Mouse (Mus musculus) limb, embryonic 15.5 days (tissue): Measurements from ENCODE around the gene Cdh23. TPM values are rescaled to one million over a fixed set of nuclear protein-coding genes. Genes with fewer than 3 reads are reported as not detected.

Source experiments
- ATAC-seq: fragments of 200-750 bp; cut with Nextera tagmentation; 2 replicates; pipeline ENCODE4 v1.8.0; 2017; ENCODE audit warnings: low read depth, moderate TSS enrichment; ENCODE audit not compliant: insufficient number of reproducible peaks, low FRiP score, low TSS enrichment
- H3K27ac ChIP-seq: fragments of 300-500 bp; sonication (generic); 2 replicates; pipeline ENCODE4 v1.5.1; 2015; ENCODE audit warnings: moderate library complexity, mild to moderate bottlenecking, inconsistent platforms
- H3K27me3 ChIP-seq: fragments of 300-500 bp; sonication (generic); 2 replicates; pipeline ENCODE4 v1.6.1; 2015; ENCODE audit warnings: inconsistent platforms
- H3K36me3 ChIP-seq: fragments of 300-500 bp; sonication (generic); 2 replicates; pipeline ENCODE4 v1.6.1; 2015; ENCODE audit warnings: inconsistent platforms
- H3K4me1 ChIP-seq: fragments of 300-500 bp; sonication (generic); 2 replicates; pipeline ENCODE4 v1.6.1; 2015; ENCODE audit warnings: inconsistent platforms
- H3K4me2 ChIP-seq: fragments of 300-500 bp; sonication (generic); 2 replicates; pipeline ENCODE4 v1.6.1; 2015; ENCODE audit warnings: mild to moderate bottlenecking, inconsistent platforms
- H3K4me3 ChIP-seq: fragments of 300-500 bp; sonication (generic); 2 replicates; pipeline ENCODE4 v1.5.1; 2015; ENCODE audit warnings: mild to moderate bottlenecking, inconsistent platforms
- H3K9ac ChIP-seq: fragments of 300-500 bp; sonication (generic); 2 replicates; pipeline ENCODE4 v1.6.1; 2015; ENCODE audit warnings: inconsistent platforms
- H3K9me3 ChIP-seq: fragments of 300-500 bp; sonication (generic); 2 replicates; pipeline ENCODE4 v1.6.1; 2016; ENCODE audit warnings: inconsistent platforms
- WGBS: fragments of 180-500 bp; shearing (Covaris S2); methylation state at CpG from one replicate; pipeline ENCODE4 v1.1.7; 2015; 5-methylcytosine and 5-hydroxymethylcytosine counted together
- polyA plus RNA-seq: library from polyadenylated mRNA; unstranded; fragments of >200 nt; fragmentation: Nextera tagmentation; extraction: Ambion mirVana; gene quantifications from 2 replicates; pipeline ENCODE4 v1.2.1, GENCODE M21; 2015

The Cdh23 gene
- polyA plus RNA-seq, 1 experiment from 2014 or later, result 1.6 TPM

GRCm38 (mm10) chr10:60351248-60351647 lies 345.0 kb downstream of the Cdh23 start:
- Histone ChIP-seq H3K36me3 (no peaks in the 10 kb centered on the region), H3K9ac (no peak overlapping the region), H3K9me3 (no peaks in the 10 kb centered on the region), H3K4me2 (0 out of 2 replicates have a peak overlapping the region, but pooled peaks have one; percentile 40), H3K27me3 (peaks cover 15% of the 10 kb centered on the region), H3K4me1 (peaks cover 73% of the 10 kb centered on the region), H3K27ac (peak overlapping the region; percentile 89), H3K4me3 (no peak overlapping the region)
- WGBS, result 12% methylated on average over 3 of the region's 3 CpGs
- ATAC-seq, result no peak

DNA sequence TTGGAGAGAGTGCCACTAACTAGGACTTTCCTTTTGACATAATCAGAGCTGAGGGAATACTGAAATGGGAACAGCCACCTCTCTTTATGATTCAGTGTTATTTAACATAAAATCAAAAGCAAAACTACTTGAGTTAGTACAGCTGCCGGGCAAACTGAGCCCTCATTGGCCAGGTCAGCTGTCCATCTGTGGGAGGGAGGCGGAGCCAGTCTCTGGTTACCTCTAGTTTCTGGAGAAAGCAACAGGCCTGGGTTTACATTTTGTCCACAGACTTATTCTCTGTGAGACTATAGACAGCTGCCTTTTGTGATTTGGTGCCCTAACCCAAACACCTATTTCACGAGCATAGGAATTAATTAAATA lies 345.5 kb downstream of the Cdh23 start:
- Histone ChIP-seq H3K4me1 (peaks cover 76% of the 10 kb centered on the region), H3K36me3 (no peaks in the 10 kb centered on the region), H3K27me3 (peaks cover 15% of the 10 kb centered on the region), H3K9me3 (no peaks in the 10 kb centered on the region), H3K9ac (no peak overlapping the region), H3K4me2 (peak overlapping the region; percentile 40), H3K4me3 (peak overlapping the region; percentile 28), H3K27ac (peak overlapping the region; percentile 89)
- ATAC-seq, result peak; percentile 67; the same call in 1 of the 2 replicates
- 18% methylated on average over 3 of the region's 3 CpGs for WGBS

GRCm38 (mm10) chr10:60350077-60350804 lies 346.0 kb downstream of the Cdh23 start:
- ATAC-seq, result 0 out of 2 replicates have a peak, but pooled peaks have one; percentile 12
- Histone ChIP-seq H3K4me2 (peak overlapping the region; percentile 40), H3K36me3 (no peaks in the 10 kb centered on the region), H3K4me3 (peak overlapping the region; percentile 28), H3K27me3 (peaks cover 15% of the 10 kb centered on the region), H3K9ac (no peak overlapping the region), H3K27ac (peak overlapping the region; percentile 89), H3K9me3 (no peaks in the 10 kb centered on the region), H3K4me1 (peaks cover 76% of the 10 kb centered on the region)
- 34% methylated on average over 5 of the region's 5 CpGs for WGBS

DNA sequence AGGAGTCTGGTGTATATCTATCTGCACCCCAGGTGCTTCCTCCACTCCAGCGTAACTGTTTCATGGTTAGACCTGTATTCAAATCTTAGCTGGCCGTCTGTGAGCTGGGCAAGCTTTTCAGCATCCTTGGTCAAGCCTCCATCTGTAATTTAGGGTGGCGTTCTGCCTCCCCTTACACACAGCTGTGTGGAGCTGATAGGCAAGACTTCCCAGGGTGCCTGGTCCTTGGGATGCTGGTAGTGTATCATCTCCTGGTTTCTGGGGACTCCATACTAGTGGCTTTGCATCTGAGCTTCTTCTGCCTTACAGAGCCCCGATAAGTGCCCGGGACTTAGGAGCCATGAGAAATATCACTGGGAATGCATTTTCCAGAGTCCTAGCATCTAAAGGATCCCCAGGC lies 346.6 kb downstream of the Cdh23 start:
- no peak overlapping the region for H3K4me2 ChIP-seq
- no peak overlapping the region for H3K4me3 ChIP-seq
- no peak overlapping the region for H3K9ac ChIP-seq
- ATAC-seq, result no peak
- no peaks in the 10 kb centered on the region for H3K36me3 ChIP-seq
- 83% methylated on average over 5 of the region's 5 CpGs for WGBS
- peak overlapping the region; percentile 89 for H3K27ac ChIP-seq
- H3K27me3 ChIP-seq, result peaks cover 15% of the 10 kb centered on the region
- no peaks in the 10 kb centered on the region for H3K9me3 ChIP-seq
- peaks cover 76% of the 10 kb centered on the region for H3K4me1 ChIP-seq

GRCm38 (mm10) chr10:60349056-60349455 lies 347.2 kb downstream of the Cdh23 start:
- WGBS, result 39% methylated on average over 6 of the region's 6 CpGs
- H3K27ac ChIP-seq, result peak overlapping the region; percentile 68; the same call in 1 of the 2 replicates
- no peaks in the 10 kb centered on the region for H3K9me3 ChIP-seq
- H3K9ac ChIP-seq, result no peak overlapping the region
- ATAC-seq, result no peak
- H3K4me1 ChIP-seq, result peaks cover 73% of the 10 kb centered on the region
- H3K4me2 ChIP-seq, result 0 out of 2 replicates have a peak overlapping the region, but pooled peaks have one; percentile 14
- H3K27me3 ChIP-seq, result peaks cover 15% of the 10 kb centered on the region
- no peak overlapping the region for H3K4me3 ChIP-seq
- H3K36me3 ChIP-seq, result no peaks in the 10 kb centered on the region

DNA sequence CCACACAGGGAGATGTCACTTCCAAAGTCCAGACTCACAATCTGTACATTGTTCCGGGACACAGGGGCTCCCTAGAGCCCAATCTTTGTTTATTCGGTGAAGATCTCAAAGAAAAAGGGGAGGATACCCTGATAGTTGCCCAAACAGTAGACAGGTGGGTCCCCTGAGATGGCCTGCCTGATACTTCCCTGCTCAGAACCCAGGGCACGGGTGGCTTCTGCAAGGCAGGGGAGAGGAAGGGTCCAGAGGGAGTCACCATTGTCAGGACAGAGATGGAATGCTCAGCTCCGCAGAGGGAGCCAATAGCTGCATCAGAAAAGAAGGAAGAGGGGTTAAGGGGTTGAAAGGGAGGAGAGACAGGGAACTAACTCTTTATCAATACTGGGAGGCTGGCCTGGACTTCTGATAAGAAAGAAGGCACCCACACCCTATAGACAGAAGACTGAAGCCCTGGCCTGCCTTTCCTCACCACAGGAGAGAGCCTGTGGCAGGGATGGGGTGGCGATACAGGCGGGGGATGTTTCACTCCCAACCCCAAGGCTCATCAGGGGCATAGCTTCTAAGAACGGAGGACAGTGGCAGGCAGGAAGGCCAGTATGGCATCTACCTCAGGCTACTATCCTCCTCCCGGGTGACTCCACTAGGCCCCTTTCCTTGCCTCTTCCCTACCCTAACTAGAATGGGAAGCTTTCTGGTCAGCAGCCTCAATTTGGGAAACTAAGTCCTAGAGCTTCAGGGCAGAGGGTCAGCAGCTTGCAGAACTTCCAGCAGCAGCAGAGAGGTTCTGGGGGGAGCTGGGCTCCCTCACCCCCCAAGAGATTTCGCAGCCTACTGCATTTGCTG lies 348.3 kb downstream of the Cdh23 start:
- H3K9ac ChIP-seq, result no peak overlapping the region
- peak overlapping the region; percentile 59 for H3K4me2 ChIP-seq
- peaks cover 64% of the 10 kb centered on the region for H3K4me1 ChIP-seq
- peak overlapping the region; percentile 58; the same call in 1 of the 2 replicates for H3K27ac ChIP-seq
- ATAC-seq, result no peak
- no peaks in the 10 kb centered on the region for H3K9me3 ChIP-seq
- H3K36me3 ChIP-seq, result no peaks in the 10 kb centered on the region
- 66% methylated on average over 9 of the region's 9 CpGs for WGBS
- H3K27me3 ChIP-seq, result peaks cover 15% of the 10 kb centered on the region
- peak overlapping the region; percentile 41; the same call in 1 of the 2 replicates for H3K4me3 ChIP-seq

DNA sequence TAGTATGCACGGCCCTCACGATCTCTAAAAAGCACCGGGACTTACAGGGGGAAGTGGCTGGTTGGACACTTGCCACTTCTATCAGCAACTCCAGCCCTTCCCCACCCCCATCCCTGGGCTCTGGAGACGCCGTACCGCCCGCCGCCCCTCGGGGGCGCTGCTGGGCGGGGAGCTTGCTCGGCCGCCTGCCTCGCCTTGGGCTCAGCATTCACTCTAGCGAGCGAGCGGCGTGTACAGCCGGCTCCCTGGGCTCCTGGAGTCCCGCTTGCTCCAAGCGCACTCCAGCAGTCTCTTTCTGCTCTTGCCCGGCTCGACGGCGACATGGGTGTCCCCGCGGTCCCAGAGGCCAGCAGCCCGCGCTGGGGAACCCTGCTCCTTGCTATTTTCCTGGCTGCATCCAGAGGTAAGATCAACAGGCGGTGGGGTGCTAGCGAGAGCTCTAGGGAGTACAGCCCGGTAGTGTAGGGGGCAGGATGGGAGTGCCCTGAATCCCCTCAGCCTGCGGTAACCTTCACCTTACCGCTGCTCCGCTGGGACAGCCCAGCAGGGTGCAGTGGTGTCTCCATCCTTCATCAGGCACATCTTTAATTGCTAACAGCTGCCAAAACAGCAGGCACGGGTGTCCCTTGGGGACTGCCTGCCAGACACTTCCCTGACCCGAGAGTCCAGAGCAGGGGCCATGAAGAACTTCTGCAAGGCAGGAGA lies 349.4 kb downstream of the Cdh23 start, which contains the start of gene Vsir:
Gene Vsir, plus strand, starts transcription at position 151 of the 705 bp plus-strand sequence.
- Histone ChIP-seq H3K27ac (peak within 1 kb of the TSS; percentile 44; the same call in 1 of the 2 replicates), H3K4me2 (peak within 1 kb of the TSS; percentile 59), H3K4me3 (peak within 1 kb of the TSS; percentile 41), H3K27me3 (peaks cover 15% of the 10 kb centered on the region), H3K9me3 (no peaks in the 10 kb centered on the region), H3K4me1 (peaks cover 55% of the 10 kb centered on the region), H3K36me3 (no peaks in the 10 kb centered on the region), H3K9ac (peak within 1 kb of the TSS; percentile 31)
- ATAC-seq, result no peak
- 1% methylated on average over 37 of the region's 37 CpGs for WGBS

DNA sequence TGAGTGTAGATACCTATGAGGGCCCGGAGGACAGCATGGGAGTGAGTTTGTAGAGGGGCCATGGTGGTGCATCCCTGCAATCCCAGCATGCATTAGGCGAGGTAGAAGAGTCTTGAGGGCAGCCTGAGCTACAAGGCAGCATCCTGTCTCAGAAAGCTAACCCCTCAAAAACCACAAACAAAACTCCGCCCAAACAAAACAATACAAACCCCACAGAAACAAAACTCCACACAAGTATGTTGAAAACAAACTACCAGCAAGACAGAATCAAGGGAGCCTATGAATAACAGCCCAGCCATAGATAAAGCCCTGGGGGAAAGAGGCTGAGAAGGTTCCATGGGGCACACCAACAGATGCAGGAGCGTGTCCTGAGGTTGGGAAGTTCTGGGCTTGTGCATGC lies 350.2 kb downstream of the Cdh23 start:
- H3K9ac ChIP-seq, result no peak overlapping the region
- no peak overlapping the region for H3K27ac ChIP-seq
- no peaks in the 10 kb centered on the region for H3K9me3 ChIP-seq
- WGBS, result 77% methylated on average over 4 of the region's 4 CpGs
- ATAC-seq, result no peak
- no peak overlapping the region for H3K4me3 ChIP-seq
- no peaks in the 10 kb centered on the region for H3K36me3 ChIP-seq
- peaks cover 47% of the 10 kb centered on the region for H3K4me1 ChIP-seq
- peaks cover 15% of the 10 kb centered on the region for H3K27me3 ChIP-seq
- H3K4me2 ChIP-seq, result peak overlapping the region; percentile 59; the same call in 1 of the 2 replicates

- ATAC-seq, result no peak
- H3K4me3 ChIP-seq, result no peak overlapping the region
- no peak overlapping the region for H3K27ac ChIP-seq
- H3K27me3 ChIP-seq, result peaks cover 15% of the 10 kb centered on the region
- H3K9ac ChIP-seq, result no peak overlapping the region
- WGBS, result 69% methylated on average over 3 of the region's 3 CpGs
- peaks cover 30% of the 10 kb centered on the region for H3K4me1 ChIP-seq
- no peaks in the 10 kb centered on the region for H3K9me3 ChIP-seq
- no peaks in the 10 kb centered on the region for H3K36me3 ChIP-seq
- H3K4me2 ChIP-seq, result no peak overlapping the region
Measured at GRCm38 (mm10) chr10:60344111-60344510, 352.2 kb downstream of the Cdh23 start.

DNA sequence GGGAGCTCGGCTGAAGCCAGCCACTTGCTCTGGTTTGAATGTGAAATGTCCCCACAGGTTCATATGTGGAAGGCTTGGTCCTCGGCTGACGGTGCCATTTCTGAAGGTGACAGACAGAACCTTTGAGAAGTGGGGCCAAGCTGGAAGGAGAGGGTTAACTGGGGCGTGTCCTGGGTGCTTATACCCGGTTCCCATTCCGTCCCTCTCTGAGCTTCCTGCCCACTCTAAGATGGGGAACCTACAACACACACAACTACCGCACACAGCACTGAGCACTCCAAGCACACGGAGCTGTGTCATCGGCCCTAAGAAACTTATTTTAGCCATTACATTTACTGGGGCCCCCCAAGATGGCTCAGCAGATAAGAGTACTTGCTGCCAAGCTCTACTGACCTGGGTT lies 354.8 kb downstream of the Cdh23 start:
- Histone ChIP-seq H3K9ac (no peak overlapping the region), H3K27ac (no peak overlapping the region), H3K4me2 (no peak overlapping the region), H3K4me1 (peaks cover 7% of the 10 kb centered on the region), H3K4me3 (no peak overlapping the region), H3K36me3 (no peaks in the 10 kb centered on the region), H3K27me3 (no peaks in the 10 kb centered on the region), H3K9me3 (no peaks in the 10 kb centered on the region)
- 68% methylated on average over 9 of the region's 9 CpGs for WGBS
- ATAC-seq, result no peak

DNA sequence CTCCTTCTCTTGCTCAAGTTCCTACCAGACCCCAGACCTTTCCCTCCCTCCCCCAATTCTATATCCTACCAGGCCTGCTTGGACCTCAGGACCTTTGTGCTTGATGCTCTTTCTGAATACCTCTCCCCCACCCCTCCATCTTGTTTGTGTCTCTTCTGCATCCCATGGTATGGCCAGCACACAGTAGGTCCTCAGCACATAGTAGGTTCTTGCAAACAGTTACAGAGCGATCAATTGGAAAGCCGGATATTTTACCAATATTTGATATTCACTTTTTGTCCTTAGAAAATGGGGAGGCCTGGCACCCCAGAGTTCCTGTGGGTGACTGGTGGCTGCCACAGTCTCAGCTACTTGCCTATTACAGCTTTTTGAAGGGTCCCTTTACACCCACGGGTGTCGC lies 361.3 kb downstream of the Cdh23 start:
- H3K4me1 ChIP-seq, result no peaks in the 10 kb centered on the region
- H3K9ac ChIP-seq, result no peak overlapping the region
- no peak overlapping the region for H3K4me2 ChIP-seq
- H3K27me3 ChIP-seq, result no peaks in the 10 kb centered on the region
- no peak overlapping the region for H3K4me3 ChIP-seq
- H3K9me3 ChIP-seq, result no peaks in the 10 kb centered on the region
- H3K36me3 ChIP-seq, result no peaks in the 10 kb centered on the region
- 89% methylated on average over 4 of the region's 4 CpGs for WGBS
- no peak overlapping the region for H3K27ac ChIP-seq
- ATAC-seq, result no peak
